Mouse (Mus musculus) olfactory bulb, adult 2 months (tissue): ENCODE data around the gene Lrmda. TPM values are rescaled to one million over a fixed set of nuclear protein-coding genes. Genes with fewer than 3 reads are reported as not detected.

ENCODE experiments used
- H3K27ac ChIP-seq: fragments of 200-500 bp; 2 replicates; pipeline ENCODE4 v1.5.1; 2012; ENCODE audit warnings: low read depth, low read length; ENCODE audit not compliant: insufficient read depth
- H3K4me1 ChIP-seq: fragments of 200-500 bp; 2 replicates; pipeline ENCODE4 v1.6.1; 2012; ENCODE audit warnings: low read length; ENCODE audit not compliant: control insufficient read depth, insufficient read depth
- H3K4me3 ChIP-seq: fragments of 200-500 bp; 2 replicates; pipeline ENCODE4 v1.5.1; 2012; ENCODE audit warnings: mild to moderate bottlenecking, low read depth, low read length, moderate library complexity; ENCODE audit not compliant: insufficient read depth
- CTCF ChIP-seq: fragments of 200-500 bp; IDR thresholded peaks from 2 replicates; pipeline ENCODE4 v1.5.1; 2012; ENCODE audit warnings: low read depth, mild to moderate bottlenecking, low read length, moderate library complexity; ENCODE audit not compliant: insufficient read depth
- POLR2A ChIP-seq: fragments of 200-500 bp; IDR thresholded peaks from 2 replicates; pipeline ENCODE4 v1.6.1; 2012; ENCODE audit warnings: mild to moderate bottlenecking, low read depth, low read length, moderate library complexity; ENCODE audit not compliant: insufficient read depth
- WGBS: fragments of 180-500 bp; shearing (Covaris S2); methylation state at CpG from one replicate; pipeline ENCODE4 v1.1.7; 2018; 5-methylcytosine and 5-hydroxymethylcytosine counted together
- polyA plus RNA-seq: library from polyadenylated mRNA; stranded (reverse); fragments of >200 nt; gene quantifications from 2 replicates; pipeline ENCODE4 v1.2.4, GENCODE M21; 2012; ENCODE audit warnings: low replicate concordance; ENCODE audit not compliant: missing spikeins, insufficient read depth, insufficient read length

Gene Lrmda
- polyA plus RNA-seq, 1 experiment, result not detected

DNA sequence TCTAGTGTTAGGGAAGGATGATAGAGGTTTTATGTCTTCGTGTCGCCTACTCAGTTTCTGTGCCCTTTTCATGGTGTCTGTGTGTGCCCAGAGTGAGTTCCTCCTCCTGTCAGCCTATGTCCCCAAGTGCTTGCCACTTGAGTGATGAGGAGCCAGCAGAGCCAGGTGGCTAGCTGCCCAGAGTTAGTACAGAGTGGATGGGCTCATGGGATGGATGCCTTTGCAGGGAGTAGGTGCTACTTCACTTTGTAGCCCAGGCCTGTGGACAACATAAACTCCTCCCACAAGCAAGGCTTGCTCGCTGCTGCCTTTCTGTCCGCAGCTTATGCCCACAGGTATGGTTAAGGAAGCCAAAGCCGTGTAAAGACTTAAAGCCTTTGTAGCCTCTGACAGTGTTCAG lies 387.1 kb downstream of the Lrmda start:
- H3K4me1 ChIP-seq, result no peaks in the 10 kb centered on the region
- H3K27ac ChIP-seq, result no peak overlapping the region
- 88% methylated on average over 5 of the region's 5 CpGs for WGBS

DNA sequence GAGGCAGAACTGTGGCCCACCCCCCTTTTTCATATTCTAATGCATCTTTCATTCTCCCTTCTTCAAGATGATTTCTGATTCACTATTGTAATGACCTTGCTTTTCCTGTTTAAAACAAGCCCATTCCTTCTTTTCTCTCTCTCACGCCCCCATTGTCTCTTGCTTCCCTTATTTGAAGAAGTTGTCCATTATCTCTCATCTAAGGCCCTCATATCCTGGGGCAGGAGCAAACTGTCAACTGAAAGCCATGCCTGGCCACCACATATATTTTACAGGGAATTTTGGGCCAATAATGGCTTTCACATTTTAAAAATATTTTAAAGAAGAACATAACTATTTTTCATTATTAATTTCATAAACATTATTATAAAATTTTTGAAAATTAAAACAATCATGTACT lies 391.3 kb downstream of the Lrmda start:
- TF ChIP-seq POLR2A (no peak), CTCF (no peak)
- no peak overlapping the region for H3K27ac ChIP-seq
- WGBS, result 94% methylated on average over 1 of the region's 1 CpGs
- H3K4me1 ChIP-seq, result no peaks in the 10 kb centered on the region
- no peak overlapping the region for H3K4me3 ChIP-seq

More for the DNA sequence above, 387.1 kb downstream of the Lrmda start:
- no peak for TF ChIP-seq CTCF
- no peak for TF ChIP-seq POLR2A
- no peak overlapping the region for H3K4me3 ChIP-seq

DNA sequence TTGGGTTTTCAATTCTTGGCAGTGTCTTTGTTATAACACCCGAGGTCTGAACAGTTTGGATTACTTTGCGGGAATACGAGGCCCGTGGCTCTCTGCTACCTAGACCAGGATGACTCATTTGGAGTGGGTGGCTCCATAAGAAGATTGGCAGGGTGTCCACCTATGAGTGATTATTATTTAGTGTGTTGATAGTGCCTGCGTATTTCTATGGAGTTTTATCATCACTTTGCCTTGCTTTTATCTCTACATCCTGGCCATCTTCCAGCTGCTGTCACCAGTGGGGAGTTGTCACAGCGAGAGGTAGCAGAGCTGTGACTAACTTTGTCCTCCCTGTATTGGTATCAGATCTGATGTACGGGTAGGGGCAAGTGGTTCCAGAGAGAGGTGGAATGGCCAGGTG lies 393.7 kb downstream of the Lrmda start:
- no peaks in the 10 kb centered on the region for H3K4me1 ChIP-seq
- H3K4me3 ChIP-seq, result no peak overlapping the region
- TF ChIP-seq CTCF, result no peak
- no peak for TF ChIP-seq POLR2A
- whole genome bisulfite sequencing, result 71% methylated on average over 7 of the region's 7 CpGs
- H3K27ac ChIP-seq, result no peak overlapping the region

DNA sequence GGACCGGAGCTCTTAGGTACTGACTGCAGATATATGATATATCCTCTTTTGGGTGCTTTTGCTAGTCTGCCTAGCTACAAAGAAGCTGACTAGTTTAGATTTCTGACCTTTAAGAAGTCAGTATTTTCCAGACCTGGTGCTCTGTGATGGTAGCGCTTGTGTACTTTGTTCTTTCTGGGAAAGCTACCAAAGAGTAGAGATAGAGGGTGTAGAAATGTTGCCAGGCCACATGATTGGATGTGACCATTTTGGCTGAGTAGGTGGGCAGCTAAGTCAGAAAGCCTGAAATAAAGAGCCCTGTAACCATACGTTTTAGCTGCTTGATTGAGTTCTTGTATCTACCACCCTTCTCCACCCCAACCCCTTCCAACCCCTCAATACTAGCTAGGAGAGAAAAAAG lies 398.2 kb downstream of the Lrmda start:
- TF ChIP-seq CTCF, result no peak
- TF ChIP-seq POLR2A, result no peak
- H3K4me3 ChIP-seq, result no peak overlapping the region
- no peak overlapping the region for H3K27ac ChIP-seq
- WGBS, result 95% methylated on average over 3 of the region's 3 CpGs
- H3K4me1 ChIP-seq, result no peaks in the 10 kb centered on the region

DNA sequence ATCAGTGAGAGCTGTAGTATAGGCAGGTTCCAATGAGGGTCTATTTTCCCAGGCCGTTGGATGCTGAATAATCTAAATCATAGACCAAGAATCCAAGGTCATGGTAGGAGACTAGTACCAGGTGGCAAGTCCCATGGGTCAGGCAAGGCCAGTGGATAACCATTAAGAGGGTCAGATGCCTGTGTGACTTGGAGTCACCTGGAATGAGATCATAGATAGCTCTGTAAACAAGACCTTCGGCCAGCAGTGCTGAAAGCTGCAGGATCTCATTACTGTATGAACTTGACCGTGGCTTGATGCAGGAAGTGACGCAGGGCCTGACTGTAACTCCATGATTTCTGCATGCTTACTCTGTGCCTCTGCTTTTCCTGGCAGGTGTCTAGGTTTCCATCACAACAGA lies 402.2 kb downstream of the Lrmda start:
- 89% methylated on average over 4 of the region's 4 CpGs for WGBS
- no peaks in the 10 kb centered on the region for H3K4me1 ChIP-seq
- TF ChIP-seq CTCF (no peak), POLR2A (no peak)
- H3K4me3 ChIP-seq, result no peak overlapping the region
- no peak overlapping the region for H3K27ac ChIP-seq

DNA sequence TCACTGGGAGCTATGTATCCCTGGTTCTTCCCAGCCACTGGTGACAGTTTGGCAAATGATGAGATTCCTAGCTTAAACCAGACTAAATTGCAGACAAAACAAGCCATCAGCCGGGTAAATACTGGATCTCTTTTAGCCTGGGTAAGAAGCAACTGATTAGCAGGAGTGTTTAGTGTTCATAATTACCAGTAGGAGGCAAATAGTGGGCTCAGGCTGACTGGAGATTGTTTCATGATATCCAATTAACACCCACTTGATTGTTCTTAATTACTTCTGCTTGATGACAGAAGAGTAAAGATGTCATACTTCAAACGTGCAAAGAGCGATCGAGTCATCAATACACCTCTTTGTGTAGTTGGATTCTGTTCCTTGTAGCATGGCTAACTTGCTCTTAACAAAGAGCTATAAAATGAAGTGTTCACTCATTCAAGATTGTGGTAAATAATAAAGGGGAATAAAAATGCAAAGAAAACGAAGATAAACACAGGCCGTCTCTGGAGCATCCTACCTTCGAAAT lies 405.6 kb downstream of the Lrmda start:
- 42% methylated on average over 7 of the region's 7 CpGs for WGBS
- no peaks in the 10 kb centered on the region for H3K4me1 ChIP-seq
- no peak overlapping the region for H3K27ac ChIP-seq
- H3K4me3 ChIP-seq, result no peak overlapping the region
- TF ChIP-seq POLR2A (no peak), CTCF (no peak)

DNA sequence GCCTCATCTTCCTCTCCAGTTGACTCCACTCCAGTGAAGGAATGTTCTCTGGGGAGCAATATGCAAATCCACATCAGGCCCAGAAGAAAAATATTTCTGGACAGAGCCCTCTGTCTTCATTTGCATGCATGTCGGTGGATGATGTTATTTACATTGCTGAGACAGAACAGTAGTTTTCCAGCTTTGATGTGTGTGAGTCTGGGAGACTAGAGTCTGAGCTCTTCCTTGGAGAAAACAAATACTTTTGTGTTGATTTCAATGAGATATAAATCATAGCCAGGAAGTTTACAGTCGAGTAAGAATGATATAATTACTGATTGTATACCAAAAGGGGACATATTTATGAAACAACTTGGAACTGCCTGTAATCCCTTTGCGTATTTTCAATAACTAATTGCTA lies 415.9 kb downstream of the Lrmda start:
- Histone ChIP-seq H3K4me1 (no peaks in the 10 kb centered on the region), H3K27ac (no peak overlapping the region), H3K4me3 (no peak overlapping the region)
- 70% methylated on average over 3 of the region's 3 CpGs for WGBS
- TF ChIP-seq CTCF (no peak), POLR2A (no peak)

DNA sequence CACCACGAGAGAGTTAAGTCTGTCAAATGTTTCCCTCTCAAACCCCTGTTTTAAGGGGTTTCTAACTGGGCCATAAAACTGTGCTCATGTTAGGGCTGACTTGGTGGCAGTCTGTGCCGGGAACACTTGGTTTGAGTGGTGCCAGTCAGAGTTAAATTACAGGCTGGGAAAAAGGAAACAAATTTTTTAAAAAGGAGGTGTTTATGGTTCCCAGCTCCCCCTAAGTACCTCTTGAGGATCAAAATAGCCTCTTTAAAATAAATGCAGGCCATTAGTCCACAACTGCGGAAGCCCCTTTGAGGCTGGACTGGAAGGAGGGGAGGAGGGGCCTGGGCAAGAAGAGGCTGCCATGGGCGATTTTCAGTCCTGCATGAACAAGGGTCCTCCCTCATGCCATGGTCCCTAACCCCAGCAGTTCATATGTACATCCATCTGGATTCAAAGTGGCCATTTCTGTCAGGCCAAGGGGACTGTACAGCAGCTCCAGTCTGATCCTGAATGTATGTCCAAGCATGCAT lies 416.4 kb downstream of the Lrmda start:
- TF ChIP-seq POLR2A, result no peak
- TF ChIP-seq CTCF, result no peak
- Histone ChIP-seq H3K4me3 (no peak overlapping the region), H3K27ac (no peak overlapping the region), H3K4me1 (no peaks in the 10 kb centered on the region)
- 79% methylated on average over 4 of the region's 4 CpGs for WGBS

DNA sequence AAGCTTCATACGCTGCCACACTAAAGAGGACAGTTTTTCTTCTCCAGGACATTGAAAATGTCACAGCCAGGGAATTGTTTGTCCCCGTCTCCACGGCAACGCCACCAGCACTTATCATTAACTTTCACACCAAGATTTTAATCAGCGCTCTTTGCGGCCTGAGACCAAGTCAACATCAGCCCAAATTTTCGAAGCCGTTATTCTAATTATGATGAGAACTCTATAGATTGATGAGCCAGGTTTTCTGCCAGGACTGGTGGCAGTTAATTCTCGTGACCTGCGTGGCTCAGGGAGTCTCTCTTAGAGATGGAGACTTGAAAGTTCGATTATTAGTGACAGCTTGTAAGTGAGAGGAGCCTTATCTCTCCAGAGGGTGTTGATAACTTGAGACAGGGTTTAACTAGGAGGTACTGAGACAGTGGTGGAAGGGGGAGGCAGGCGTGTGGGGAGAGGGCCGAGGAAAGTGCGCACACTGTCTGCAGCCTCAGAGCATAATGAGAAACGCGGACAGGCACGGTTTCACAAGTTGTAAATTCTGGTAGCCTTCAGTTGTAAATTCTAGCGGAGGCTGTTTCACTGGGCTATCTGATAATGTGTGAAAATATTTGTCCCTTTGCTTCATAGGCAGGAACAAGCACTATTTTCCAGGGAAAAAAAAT lies 421.0 kb downstream of the Lrmda start:
- Histone ChIP-seq H3K27ac (no peak overlapping the region), H3K4me3 (no peak overlapping the region), H3K4me1 (no peaks in the 10 kb centered on the region)
- WGBS, result 35% methylated on average over 18 of the region's 18 CpGs
- TF ChIP-seq POLR2A, result no peak
- TF ChIP-seq CTCF, result no peak

DNA sequence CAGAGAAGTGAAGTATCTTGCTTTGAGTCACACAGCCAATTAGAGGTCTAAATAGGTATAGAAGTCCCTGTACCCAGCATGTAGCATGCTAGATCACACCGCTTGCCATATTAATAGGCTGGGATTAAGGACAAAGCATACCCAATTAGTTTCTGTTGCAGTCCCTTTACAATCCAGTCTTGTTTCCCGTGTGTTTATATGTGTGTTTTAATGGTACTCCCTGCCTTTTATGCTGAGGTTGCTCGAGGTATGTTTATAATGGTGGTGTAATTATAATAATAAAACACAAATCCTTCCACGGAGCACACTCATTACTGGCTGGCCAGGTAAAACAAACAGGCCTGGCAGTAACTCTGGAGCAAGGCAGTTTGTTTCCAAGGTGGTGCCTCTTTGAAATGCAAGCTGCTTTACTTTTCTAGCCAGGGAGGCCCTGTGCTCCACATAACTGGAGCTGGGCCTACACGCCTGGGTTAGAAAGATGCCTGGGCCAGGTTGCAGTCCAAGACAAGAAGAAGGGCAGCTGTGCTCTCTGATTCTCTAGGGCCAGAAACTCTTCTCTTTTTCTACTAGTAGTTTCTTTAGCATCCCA lies 422.4 kb downstream of the Lrmda start:
- no peak overlapping the region for H3K27ac ChIP-seq
- TF ChIP-seq POLR2A (no peak), CTCF (no peak)
- WGBS, result 80% methylated on average over 5 of the region's 5 CpGs
- no peak overlapping the region for H3K4me3 ChIP-seq
- H3K4me1 ChIP-seq, result no peaks in the 10 kb centered on the region
